Mouse (Mus musculus): ENCODE results near the gene Srgap2. TPM values are rescaled to one million over a fixed set of nuclear protein-coding genes. Genes with fewer than 3 reads are reported as not detected.

Srgap2 gene
- polyA plus RNA-seq, 1 experiment from 2014 or later: 14.5 TPM

- H3K27ac ChIP-seq: peak overlapping the region; percentile 59
- ATAC-seq: peak; percentile 88
Measured at GRCm38 (mm10) chr1:131378081-131378913, 148.9 kb downstream of the Srgap2 start.

GRCm38 (mm10) chr1:131365832-131366231 lies 161.3 kb downstream of the Srgap2 start:
- Histone ChIP-seq H3K9me3 (replicated peaks) (no peaks in the 10 kb centered on the region), H3K4me3 (no peak overlapping the region), H3K4me2 (no peak overlapping the region), H3K27ac (no peak overlapping the region), H3K9ac (no peak overlapping the region), H3K4me1 (no peaks in the 10 kb centered on the region), H3K36me3 (ENCODE audit: poor library complexity, severe bottlenecking) (no peaks in the 10 kb centered on the region), H3K27me3 (no peaks in the 10 kb centered on the region)
- WGBS: 39% methylated on average over 1 of the region's 1 CpGs
- ATAC-seq: no peak

More at GRCm38 (mm10) chr1:131378081-131378913, 148.9 kb downstream of the Srgap2 start:
- H3K4me1 ChIP-seq: peaks cover 29% of the 10 kb centered on the region
- 27% methylated on average over 7 of the region's 7 CpGs for WGBS
- H3K4me2 ChIP-seq: no peak overlapping the region
- H3K9ac ChIP-seq: no peak overlapping the region
- no peak overlapping the region for H3K4me3 ChIP-seq
- H3K9me3 ChIP-seq (replicated peaks): no peaks in the 10 kb centered on the region
- no peaks in the 10 kb centered on the region for H3K27me3 ChIP-seq
- peaks cover 3% of the 10 kb centered on the region; the same call in 1 of the 2 replicates for H3K36me3 ChIP-seq (ENCODE audit: poor library complexity, severe bottlenecking)

GRCm38 (mm10) chr1:131364432-131364831 lies 162.7 kb downstream of the Srgap2 start:
- H3K9ac ChIP-seq: no peak overlapping the region

GRCm38 (mm10) chr1:131363887-131364286 lies 163.3 kb downstream of the Srgap2 start:
- ATAC-seq: no peak
- H3K4me2 ChIP-seq: no peak overlapping the region
- 87% methylated on average over 3 of the region's 3 CpGs for WGBS

More at GRCm38 (mm10) chr1:131364432-131364831, 162.7 kb downstream of the Srgap2 start:
- Histone ChIP-seq H3K4me2 (no peak overlapping the region), H3K9me3 (replicated peaks) (no peaks in the 10 kb centered on the region), H3K27me3 (no peaks in the 10 kb centered on the region), H3K36me3 (ENCODE audit: poor library complexity, severe bottlenecking) (no peaks in the 10 kb centered on the region), H3K4me1 (no peaks in the 10 kb centered on the region), H3K4me3 (no peak overlapping the region), H3K27ac (no peak overlapping the region)
- 97% methylated on average over 3 of the region's 3 CpGs for WGBS
- ATAC-seq: no peak

GRCm38 (mm10) chr1:131362089-131362488 lies 165.1 kb downstream of the Srgap2 start:
- 95% methylated on average over 2 of the region's 2 CpGs for WGBS

More at GRCm38 (mm10) chr1:131363887-131364286, 163.3 kb downstream of the Srgap2 start:
- Histone ChIP-seq H3K4me3 (no peak overlapping the region), H3K27ac (no peak overlapping the region), H3K4me1 (no peaks in the 10 kb centered on the region), H3K27me3 (no peaks in the 10 kb centered on the region), H3K36me3 (ENCODE audit: poor library complexity, severe bottlenecking) (no peaks in the 10 kb centered on the region), H3K9me3 (replicated peaks) (no peaks in the 10 kb centered on the region), H3K9ac (no peak overlapping the region)

GRCm38 (mm10) chr1:131360800-131361199 lies 166.4 kb downstream of the Srgap2 start:
- Histone ChIP-seq H3K9ac (no peak overlapping the region), H3K27ac (no peak overlapping the region), H3K27me3 (no peaks in the 10 kb centered on the region), H3K4me2 (no peak overlapping the region), H3K4me3 (no peak overlapping the region), H3K9me3 (replicated peaks) (no peaks in the 10 kb centered on the region), H3K36me3 (ENCODE audit: poor library complexity, severe bottlenecking) (peaks cover 5% of the 10 kb centered on the region), H3K4me1 (no peaks in the 10 kb centered on the region)
- WGBS: 97% methylated on average over 3 of the region's 3 CpGs
- ATAC-seq: no peak

More at GRCm38 (mm10) chr1:131362089-131362488, 165.1 kb downstream of the Srgap2 start:
- ATAC-seq: no peak
- Histone ChIP-seq H3K27ac (no peak overlapping the region), H3K36me3 (ENCODE audit: poor library complexity, severe bottlenecking) (no peaks in the 10 kb centered on the region), H3K27me3 (no peaks in the 10 kb centered on the region), H3K4me2 (no peak overlapping the region), H3K9me3 (replicated peaks) (no peaks in the 10 kb centered on the region), H3K4me1 (no peaks in the 10 kb centered on the region), H3K9ac (no peak overlapping the region), H3K4me3 (no peak overlapping the region)

- no peak overlapping the region for H3K27ac ChIP-seq
- WGBS: 93% methylated on average over 1 of the region's 1 CpGs
- no peak overlapping the region for H3K9ac ChIP-seq
- H3K36me3 ChIP-seq (ENCODE audit: poor library complexity, severe bottlenecking): peaks cover 15% of the 10 kb centered on the region
- no peaks in the 10 kb centered on the region for H3K9me3 ChIP-seq (replicated peaks)
- H3K4me2 ChIP-seq: no peak overlapping the region
- ATAC-seq: no peak
- no peak overlapping the region for H3K4me3 ChIP-seq
- H3K4me1 ChIP-seq: no peaks in the 10 kb centered on the region
- H3K27me3 ChIP-seq: no peaks in the 10 kb centered on the region
Measured at GRCm38 (mm10) chr1:131359609-131360008, 167.5 kb downstream of the Srgap2 start.

- ATAC-seq: no peak
- Histone ChIP-seq H3K27ac (no peak overlapping the region), H3K9ac (no peak overlapping the region), H3K4me2 (no peak overlapping the region), H3K27me3 (no peaks in the 10 kb centered on the region), H3K9me3 (replicated peaks) (no peaks in the 10 kb centered on the region), H3K4me1 (peaks cover 2% of the 10 kb centered on the region; the same call in 1 of the 2 replicates), H3K36me3 (ENCODE audit: poor library complexity, severe bottlenecking) (peaks cover 26% of the 10 kb centered on the region), H3K4me3 (no peak overlapping the region)
- 82% methylated on average over 1 of the region's 1 CpGs for WGBS
Measured at GRCm38 (mm10) chr1:131357213-131357612, 169.9 kb downstream of the Srgap2 start.

GRCm38 (mm10) chr1:131351436-131351835 lies 175.7 kb downstream of the Srgap2 start:
- WGBS: 31% methylated on average over 2 of the region's 2 CpGs
- Histone ChIP-seq H3K4me2 (peak overlapping the region; percentile 20; the same call in 1 of the 2 replicates), H3K9ac (no peak overlapping the region), H3K4me3 (no peak overlapping the region), H3K9me3 (replicated peaks) (no peaks in the 10 kb centered on the region), H3K27ac (peak overlapping the region; percentile 83), H3K4me1 (peaks cover 20% of the 10 kb centered on the region), H3K27me3 (no peaks in the 10 kb centered on the region), H3K36me3 (ENCODE audit: poor library complexity, severe bottlenecking) (peaks cover 40% of the 10 kb centered on the region)
- peak; percentile 99 for ATAC-seq

- no peak for ATAC-seq
Measured at GRCm38 (mm10) chr1:131349993-131350510, 177.1 kb downstream of the Srgap2 start.

GRCm38 (mm10) chr1:131347708-131348107 lies 179.4 kb downstream of the Srgap2 start:
- Histone ChIP-seq H3K27ac (no peak overlapping the region), H3K4me3 (no peak overlapping the region), H3K4me2 (no peak overlapping the region), H3K9me3 (replicated peaks) (no peaks in the 10 kb centered on the region), H3K27me3 (no peaks in the 10 kb centered on the region), H3K9ac (no peak overlapping the region), H3K36me3 (ENCODE audit: poor library complexity, severe bottlenecking) (peaks cover 35% of the 10 kb centered on the region), H3K4me1 (peaks cover 20% of the 10 kb centered on the region)
- ATAC-seq: no peak
- WGBS: 90% methylated on average over 2 of the region's 2 CpGs

More at GRCm38 (mm10) chr1:131349993-131350510, 177.1 kb downstream of the Srgap2 start:
- Histone ChIP-seq H3K4me1 (peaks cover 20% of the 10 kb centered on the region), H3K4me2 (no peak overlapping the region), H3K27me3 (no peaks in the 10 kb centered on the region), H3K9ac (no peak overlapping the region), H3K27ac (no peak overlapping the region; the same call in 1 of the 2 replicates), H3K9me3 (replicated peaks) (no peaks in the 10 kb centered on the region), H3K36me3 (ENCODE audit: poor library complexity, severe bottlenecking) (peaks cover 37% of the 10 kb centered on the region), H3K4me3 (no peak overlapping the region)
- 63% methylated on average over 1 of the region's 1 CpGs for WGBS

GRCm38 (mm10) chr1:131346916-131347555 lies 180.1 kb downstream of the Srgap2 start:
- H3K9me3 ChIP-seq (replicated peaks): no peaks in the 10 kb centered on the region
- no peak overlapping the region for H3K9ac ChIP-seq
- no peak for ATAC-seq
- WGBS: 67% methylated on average over 1 of the region's 1 CpGs
- no peak overlapping the region for H3K4me3 ChIP-seq
- H3K27ac ChIP-seq: no peak overlapping the region
- peaks cover 35% of the 10 kb centered on the region for H3K36me3 ChIP-seq (ENCODE audit: poor library complexity, severe bottlenecking)
- H3K4me1 ChIP-seq: peaks cover 16% of the 10 kb centered on the region
- no peak overlapping the region for H3K4me2 ChIP-seq
- no peaks in the 10 kb centered on the region for H3K27me3 ChIP-seq
